Mouse (Mus musculus): ENCODE data around the gene Tchh. TPM values are rescaled to one million over a fixed set of nuclear protein-coding genes. Genes with fewer than 3 reads are reported as not detected.

The Tchh gene
- 1.1 and 1.2 TPM in 2 replicates for polyA plus RNA-seq (2015; fragmentation: Nextera tagmentation; extraction: Ambion mirVana)

- WGBS, result 97% methylated on average over 1 of the region's 1 CpGs
These were observed at the start of gene Tchh for GRCm38 (mm10) chr3:93442030-93442429. Gene Tchh, plus strand, starts transcription at chr3:93442330.

GRCm38 (mm10) chr3:93393366-93393765, 48.8 kb upstream of the Tchh start, which contains the start of gene Rptn:
Gene Rptn, plus strand, starts transcription at chr3:93393699.
- H3K36me3 ChIP-seq (ENCODE audit: control insufficient read depth, insufficient read depth, low read length), result no peaks in the 10 kb centered on the region
- ATAC-seq, result no peak
- H3K27me3 ChIP-seq (ENCODE audit: control insufficient read depth, insufficient read depth, low read depth, low read length), result no peaks in the 10 kb centered on the region
- 67% methylated on average over 2 of the region's 2 CpGs for WGBS
- no peaks in the 10 kb centered on the region for H3K9me3 ChIP-seq (replicated peaks; ENCODE audit: control insufficient read depth, low read length, poor library complexity, severe bottlenecking)
- H3K4me1 ChIP-seq (ENCODE audit: control insufficient read depth, insufficient read depth, low read length), result no peaks in the 10 kb centered on the region
- H3K4me3 ChIP-seq (ENCODE audit: low read depth, low read length), result no peak within 1 kb of the TSS
- no peak within 1 kb of the TSS for H3K4me2 ChIP-seq (ENCODE audit: low read length)
- H3K9ac ChIP-seq (ENCODE audit: low read depth, low read length), result no peak within 1 kb of the TSS
- H3K27ac ChIP-seq (ENCODE audit: low read length), result no peak within 1 kb of the TSS

More at GRCm38 (mm10) chr3:93442030-93442429, at the start of gene Tchh:
- Histone ChIP-seq H3K36me3 (ENCODE audit: control insufficient read depth, insufficient read depth, low read length) (no peaks in the 10 kb centered on the region), H3K4me3 (ENCODE audit: low read depth, low read length) (no peak within 1 kb of the TSS; the same call in 1 of the 2 replicates), H3K27me3 (ENCODE audit: control insufficient read depth, insufficient read depth, low read depth, low read length) (peaks cover 7% of the 10 kb centered on the region), H3K4me1 (ENCODE audit: control insufficient read depth, insufficient read depth, low read length) (peaks cover 14% of the 10 kb centered on the region), H3K27ac (ENCODE audit: low read length) (no peak within 1 kb of the TSS), H3K9ac (ENCODE audit: low read depth, low read length) (no peak within 1 kb of the TSS), H3K4me2 (ENCODE audit: low read length) (peak within 1 kb of the TSS; percentile 82), H3K9me3 (replicated peaks; ENCODE audit: control insufficient read depth, low read length, poor library complexity, severe bottlenecking) (no peaks in the 10 kb centered on the region)
- ATAC-seq, result no peak

- Histone ChIP-seq H3K27me3 (ENCODE audit: control insufficient read depth, insufficient read depth, low read depth, low read length) (no peaks in the 10 kb centered on the region), H3K4me3 (ENCODE audit: low read depth, low read length) (no peak overlapping the region), H3K9ac (ENCODE audit: low read depth, low read length) (no peak overlapping the region), H3K4me2 (ENCODE audit: low read length) (no peak overlapping the region), H3K27ac (ENCODE audit: low read length) (no peak overlapping the region), H3K36me3 (ENCODE audit: control insufficient read depth, insufficient read depth, low read length) (no peaks in the 10 kb centered on the region), H3K9me3 (replicated peaks; ENCODE audit: control insufficient read depth, low read length, poor library complexity, severe bottlenecking) (no peaks in the 10 kb centered on the region), H3K4me1 (ENCODE audit: control insufficient read depth, insufficient read depth, low read length) (no peaks in the 10 kb centered on the region)
- no peak for ATAC-seq
- WGBS, result 93% methylated on average over 3 of the region's 3 CpGs
These were observed 38.2 kb upstream of the Tchh start for GRCm38 (mm10) chr3:93403936-93404335.

GRCm38 (mm10) chr3:93406992-93407391, 35.1 kb upstream of the Tchh start:
- peak; percentile 64; the same call in 1 of the 2 replicates for ATAC-seq
- Histone ChIP-seq H3K4me1 (ENCODE audit: control insufficient read depth, insufficient read depth, low read length) (no peaks in the 10 kb centered on the region), H3K4me2 (ENCODE audit: low read length) (no peak overlapping the region), H3K27me3 (ENCODE audit: control insufficient read depth, insufficient read depth, low read depth, low read length) (no peaks in the 10 kb centered on the region), H3K36me3 (ENCODE audit: control insufficient read depth, insufficient read depth, low read length) (no peaks in the 10 kb centered on the region), H3K4me3 (ENCODE audit: low read depth, low read length) (no peak overlapping the region), H3K9ac (ENCODE audit: low read depth, low read length) (no peak overlapping the region), H3K9me3 (replicated peaks; ENCODE audit: control insufficient read depth, low read length, poor library complexity, severe bottlenecking) (no peaks in the 10 kb centered on the region), H3K27ac (ENCODE audit: low read length) (no peak overlapping the region)
- 35% methylated on average over 5 of the region's 5 CpGs for WGBS

- no peak overlapping the region for H3K4me2 ChIP-seq (ENCODE audit: low read length)
- no peak overlapping the region for H3K9ac ChIP-seq (ENCODE audit: low read depth, low read length)
- no peak for ATAC-seq
- H3K36me3 ChIP-seq (ENCODE audit: control insufficient read depth, insufficient read depth, low read length), result no peaks in the 10 kb centered on the region
- H3K27ac ChIP-seq (ENCODE audit: low read length), result no peak overlapping the region
- 10% methylated on average over 2 of the region's 2 CpGs for WGBS
- no peak overlapping the region for H3K4me3 ChIP-seq (ENCODE audit: low read depth, low read length)
- no peaks in the 10 kb centered on the region for H3K9me3 ChIP-seq (replicated peaks; ENCODE audit: control insufficient read depth, low read length, poor library complexity, severe bottlenecking)
- H3K27me3 ChIP-seq (ENCODE audit: control insufficient read depth, insufficient read depth, low read depth, low read length), result no peaks in the 10 kb centered on the region
- no peaks in the 10 kb centered on the region for H3K4me1 ChIP-seq (ENCODE audit: control insufficient read depth, insufficient read depth, low read length)
These were observed 30.2 kb upstream of the Tchh start for GRCm38 (mm10) chr3:93411905-93412304.

GRCm38 (mm10) chr3:93431673-93432072, 10.5 kb upstream of the Tchh start:
- H3K9me3 ChIP-seq (replicated peaks; ENCODE audit: control insufficient read depth, low read length, poor library complexity, severe bottlenecking), result no peaks in the 10 kb centered on the region
- no peak for ATAC-seq
- H3K27me3 ChIP-seq (ENCODE audit: control insufficient read depth, insufficient read depth, low read depth, low read length), result no peaks in the 10 kb centered on the region
- WGBS, result 31% methylated on average over 3 of the region's 3 CpGs
- H3K4me2 ChIP-seq (ENCODE audit: low read length), result no peak overlapping the region
- H3K4me3 ChIP-seq (ENCODE audit: low read depth, low read length), result no peak overlapping the region
- no peak overlapping the region for H3K9ac ChIP-seq (ENCODE audit: low read depth, low read length)
- no peaks in the 10 kb centered on the region for H3K36me3 ChIP-seq (ENCODE audit: control insufficient read depth, insufficient read depth, low read length)
- H3K27ac ChIP-seq (ENCODE audit: low read length), result no peak overlapping the region
- no peaks in the 10 kb centered on the region for H3K4me1 ChIP-seq (ENCODE audit: control insufficient read depth, insufficient read depth, low read length)

- H3K27me3 ChIP-seq (ENCODE audit: control insufficient read depth, insufficient read depth, low read depth, low read length), result peaks cover 7% of the 10 kb centered on the region
- under 1% methylated on average over 38 of the region's 38 CpGs for WGBS
- H3K4me1 ChIP-seq (ENCODE audit: control insufficient read depth, insufficient read depth, low read length), result peaks cover 17% of the 10 kb centered on the region
- H3K36me3 ChIP-seq (ENCODE audit: control insufficient read depth, insufficient read depth, low read length), result no peaks in the 10 kb centered on the region
- H3K9ac ChIP-seq (ENCODE audit: low read depth, low read length), result peak overlapping the region; percentile 56
- H3K4me2 ChIP-seq (ENCODE audit: low read length), result peak overlapping the region; percentile 82
- 0 out of 2 replicates have a peak, but pooled peaks have one; percentile 16 for ATAC-seq
- no peaks in the 10 kb centered on the region for H3K9me3 ChIP-seq (replicated peaks; ENCODE audit: control insufficient read depth, low read length, poor library complexity, severe bottlenecking)
- peak overlapping the region; percentile 54 for H3K4me3 ChIP-seq (ENCODE audit: low read depth, low read length)
- H3K27ac ChIP-seq (ENCODE audit: low read length), result no peak overlapping the region
These were observed 1.5 kb downstream of the Tchh start for GRCm38 (mm10) chr3:93443501-93444101.

GRCm38 (mm10) chr3:93444343-93445164, 2.4 kb downstream of the Tchh start:
- Histone ChIP-seq H3K9ac (ENCODE audit: low read depth, low read length) (peak overlapping the region; percentile 56), H3K4me2 (ENCODE audit: low read length) (peak overlapping the region; percentile 82), H3K4me1 (ENCODE audit: control insufficient read depth, insufficient read depth, low read length) (peaks cover 17% of the 10 kb centered on the region), H3K27ac (ENCODE audit: low read length) (peak overlapping the region; percentile 66), H3K27me3 (ENCODE audit: control insufficient read depth, insufficient read depth, low read depth, low read length) (peaks cover 7% of the 10 kb centered on the region), H3K9me3 (replicated peaks; ENCODE audit: control insufficient read depth, low read length, poor library complexity, severe bottlenecking) (no peaks in the 10 kb centered on the region), H3K36me3 (ENCODE audit: control insufficient read depth, insufficient read depth, low read length) (no peaks in the 10 kb centered on the region), H3K4me3 (ENCODE audit: low read depth, low read length) (peak overlapping the region; percentile 54)
- ATAC-seq, result peak; percentile 89
- under 1% methylated on average over 56 of the region's 56 CpGs for WGBS
